Mouse (Mus musculus) adrenal gland, postnatal 14 days (tissue): ENCODE results near the gene 4931406P16Rik. TPM values are rescaled to one million over a fixed set of nuclear protein-coding genes. Genes with fewer than 3 reads are reported as not detected.
"Not testable (repeated sequence)": the region's sequence is repeated elsewhere in the genome, so short reads cannot be mapped to it uniquely, and the experiment has no call there.

Experiments
- DNase-seq: peaks from one replicate; pipeline ENCODE4 v3.0.0; 2021; ENCODE audit warnings: mixed read lengths
- total RNA-seq: library from RNA; stranded (reverse); gene quantifications from 2 replicates; pipeline ENCODE4 v1.2.3, GENCODE M21; 2021

Gene 4931406P16Rik
- total RNA-seq, 1 experiment from 2014 or later, result 103 TPM

DNA sequence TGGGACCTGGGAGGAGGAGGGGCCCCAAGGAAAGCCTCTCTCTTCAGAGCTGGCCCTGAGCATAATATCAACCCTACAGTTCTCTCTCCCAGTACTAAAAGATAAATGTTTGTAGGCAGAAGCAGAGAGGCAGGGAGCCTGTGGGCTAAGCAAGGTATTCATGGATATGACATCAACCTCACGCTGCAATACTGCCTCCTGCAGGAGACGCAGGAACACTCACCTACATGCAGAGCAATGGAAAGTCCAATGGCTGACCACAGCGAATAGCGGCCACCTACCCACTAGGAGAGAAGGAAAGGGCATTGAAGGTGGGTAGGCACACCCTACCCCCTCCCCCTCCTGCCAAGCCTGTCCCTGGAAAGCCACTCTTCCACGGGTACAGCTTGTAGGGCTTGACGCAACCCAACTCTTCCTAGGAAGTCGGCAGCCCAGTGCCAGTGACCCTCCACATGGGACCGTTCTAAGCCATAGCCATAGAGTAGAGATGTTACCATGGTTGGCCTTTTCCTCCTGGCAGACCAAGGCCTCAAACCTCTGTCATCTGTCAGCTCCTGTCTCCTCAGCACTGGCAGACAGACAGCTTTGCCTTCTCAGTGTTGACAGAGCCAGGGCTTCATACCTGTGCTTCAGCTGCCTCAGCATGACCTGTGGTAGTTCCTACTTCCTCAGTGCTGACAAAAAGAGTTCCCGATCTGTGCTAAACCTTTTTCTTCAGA lies 105.2 kb downstream of the 4931406P16Rik start:
- DNase-seq, result no peak

DNA sequence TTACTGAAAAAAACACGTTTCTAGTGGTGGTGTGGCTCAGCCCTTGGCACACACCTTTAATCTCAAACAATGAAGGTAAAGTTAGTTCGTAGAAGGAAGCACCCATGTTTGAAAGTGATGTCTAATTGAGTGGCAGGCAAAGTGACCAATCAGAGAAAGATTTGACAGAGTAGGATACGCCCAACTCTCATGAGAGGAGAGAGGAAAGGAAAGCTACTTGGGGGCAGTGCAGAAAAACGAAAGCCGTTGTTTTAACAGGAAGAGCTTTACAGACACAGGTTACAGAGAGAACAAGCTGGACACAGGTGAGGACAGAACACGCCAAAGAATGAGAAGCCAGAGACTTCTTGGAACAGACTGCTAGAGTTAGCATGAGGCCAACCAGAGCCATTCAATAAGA lies 107.0 kb downstream of the 4931406P16Rik start:
- DNase-seq, result no peak

DNA sequence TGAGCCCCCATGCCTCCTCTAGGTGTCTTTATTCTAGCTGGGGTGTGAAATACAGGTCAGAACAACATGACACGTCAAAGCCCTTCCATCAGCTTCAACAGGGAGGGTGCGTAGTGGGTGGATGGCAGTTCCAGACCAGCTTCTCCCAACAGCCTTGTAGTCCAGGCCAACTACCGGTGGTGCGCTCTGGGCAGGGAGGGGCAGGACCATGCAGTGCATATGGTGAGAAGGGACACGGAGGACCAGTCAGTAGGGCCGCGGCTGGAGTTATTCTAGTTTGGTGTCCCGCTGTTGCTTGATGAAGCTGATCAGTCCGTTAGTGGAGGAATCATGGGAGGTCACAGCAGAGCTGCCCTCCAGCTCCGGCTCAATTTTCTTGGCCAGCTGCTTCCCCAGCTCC lies 111.2 kb downstream of the 4931406P16Rik start:
- not testable (repeated sequence) for DNase-seq

DNA sequence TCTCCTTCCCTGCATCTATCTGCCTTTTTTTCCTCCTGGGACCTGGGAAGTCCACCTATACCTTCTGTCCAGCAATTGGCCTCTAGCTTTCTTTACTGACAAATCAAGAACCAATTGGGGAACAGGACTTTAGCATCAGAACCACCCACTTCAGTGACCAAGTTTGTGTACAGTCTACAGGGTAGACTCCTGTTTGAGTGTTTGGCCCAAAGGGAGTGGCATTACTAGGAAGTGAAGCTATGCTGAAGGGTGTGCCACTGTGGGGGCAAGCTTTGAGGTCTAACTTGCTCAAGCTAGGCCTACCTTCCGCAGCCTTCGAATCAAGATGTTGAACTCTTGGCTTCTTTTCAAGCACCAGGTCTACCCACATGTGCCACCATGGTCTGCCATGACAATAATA lies 112.5 kb downstream of the 4931406P16Rik start:
- no peak for DNase-seq

DNA sequence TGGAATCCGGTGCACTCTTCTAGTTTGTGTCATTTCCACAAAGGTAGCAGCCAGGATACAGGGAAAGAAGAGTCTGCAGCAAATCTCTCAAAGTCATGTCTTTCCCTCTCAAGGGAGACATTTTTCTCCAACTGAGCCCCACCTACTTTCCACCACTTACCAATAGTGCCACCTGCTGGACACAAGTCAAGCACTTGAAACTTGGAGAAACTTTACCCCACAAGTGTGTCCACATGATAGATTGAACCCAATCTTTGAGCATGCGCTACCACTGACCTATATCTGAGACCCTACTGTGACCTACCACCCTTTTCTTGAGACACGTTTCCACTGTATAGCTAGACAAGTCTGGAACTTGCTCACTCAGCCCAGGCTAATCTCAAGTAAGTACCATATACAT lies 115.0 kb downstream of the 4931406P16Rik start:
- peak; percentile 61 for DNase-seq

DNA sequence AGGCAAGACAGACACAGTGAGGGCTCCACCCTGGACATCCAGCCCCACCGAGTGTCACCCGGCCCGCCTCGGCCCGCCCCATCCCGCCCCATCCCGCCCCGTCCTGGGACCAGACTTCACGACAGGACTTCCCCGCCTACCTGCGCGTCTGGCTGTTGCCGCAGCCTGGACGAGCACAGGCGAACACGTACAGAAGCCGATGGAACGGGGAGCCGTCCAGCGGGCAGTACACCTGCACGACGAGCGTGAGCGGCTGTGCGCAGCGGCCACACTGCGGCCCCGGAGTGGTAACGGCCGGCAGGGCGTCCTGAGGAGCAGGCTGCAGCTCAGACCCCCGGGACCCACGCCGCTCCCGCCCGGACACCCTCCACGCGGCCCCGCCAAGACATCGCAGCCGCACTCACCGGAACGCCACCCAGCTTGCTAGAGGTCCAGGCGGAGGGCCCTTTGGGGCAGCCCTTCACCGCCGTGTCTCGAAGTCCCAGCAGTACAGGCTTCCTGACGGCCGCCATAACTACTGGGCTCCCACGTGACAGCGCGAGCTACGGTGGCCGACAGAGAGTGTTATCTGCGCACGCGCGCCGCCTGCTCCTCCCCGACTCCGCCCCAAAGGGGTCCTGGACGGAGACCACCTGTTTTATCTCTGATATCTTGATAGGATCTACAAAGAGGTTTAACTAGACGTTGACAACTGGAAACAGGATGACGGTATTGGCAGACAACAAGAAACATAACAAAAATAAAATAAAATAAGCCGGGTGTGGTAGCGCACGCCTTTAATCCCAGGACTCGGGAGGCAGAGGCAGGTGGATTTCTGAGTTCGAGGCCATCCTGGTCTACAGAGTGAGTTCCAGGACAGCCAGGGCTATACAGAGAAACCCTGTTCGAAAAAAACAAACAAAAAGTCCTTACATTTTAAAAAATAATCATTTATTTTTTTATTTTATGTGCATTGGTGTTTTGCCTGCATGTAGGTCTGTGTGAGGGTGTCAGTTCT lies 116.9 kb downstream of the 4931406P16Rik start, which contains the start of gene Pdcd2l:
Gene Pdcd2l, minus strand, starts transcription at position 530 of the 997 bp plus-strand sequence.
- peak; percentile 97 for DNase-seq

DNA sequence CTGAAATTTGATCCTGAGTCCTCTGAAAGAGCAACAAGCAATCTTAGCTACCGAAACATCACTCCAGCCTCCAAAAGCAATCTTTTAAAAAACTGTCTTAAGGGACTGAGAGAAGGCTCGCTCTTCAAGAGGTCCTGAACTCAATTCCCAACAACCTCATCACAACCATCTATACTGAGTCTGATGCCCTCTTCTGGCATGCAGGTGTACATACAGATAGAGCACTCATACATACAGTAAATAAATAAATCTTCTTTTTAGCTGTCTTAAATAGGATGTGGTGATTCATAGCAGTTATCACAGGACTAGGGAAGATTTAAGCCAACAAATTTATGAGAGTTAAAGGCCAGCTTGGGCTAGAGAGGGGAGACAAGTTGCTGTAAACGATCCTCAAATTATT lies 117.7 kb downstream of the 4931406P16Rik start:
- no peak for DNase-seq

DNA sequence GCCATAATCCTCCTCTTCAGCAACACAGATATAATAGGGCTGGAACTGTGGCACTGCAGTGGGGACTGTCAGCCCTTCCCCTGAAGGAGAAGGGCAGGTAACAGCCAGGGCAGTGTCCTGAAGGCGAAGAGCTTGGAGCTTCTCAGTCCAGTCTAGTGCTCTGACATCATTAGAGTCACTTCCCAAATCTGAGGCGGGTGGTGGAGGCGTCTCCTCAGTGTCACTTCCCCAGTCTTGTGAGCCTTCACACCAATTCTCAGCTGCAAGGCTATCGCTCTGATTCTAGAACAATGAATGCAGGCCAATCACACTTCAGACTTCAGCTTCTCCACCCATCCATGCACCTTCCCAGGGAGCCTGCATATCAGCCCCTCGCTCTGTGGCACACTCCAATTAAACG lies 120.5 kb downstream of the 4931406P16Rik start:
- no peak for DNase-seq

DNA sequence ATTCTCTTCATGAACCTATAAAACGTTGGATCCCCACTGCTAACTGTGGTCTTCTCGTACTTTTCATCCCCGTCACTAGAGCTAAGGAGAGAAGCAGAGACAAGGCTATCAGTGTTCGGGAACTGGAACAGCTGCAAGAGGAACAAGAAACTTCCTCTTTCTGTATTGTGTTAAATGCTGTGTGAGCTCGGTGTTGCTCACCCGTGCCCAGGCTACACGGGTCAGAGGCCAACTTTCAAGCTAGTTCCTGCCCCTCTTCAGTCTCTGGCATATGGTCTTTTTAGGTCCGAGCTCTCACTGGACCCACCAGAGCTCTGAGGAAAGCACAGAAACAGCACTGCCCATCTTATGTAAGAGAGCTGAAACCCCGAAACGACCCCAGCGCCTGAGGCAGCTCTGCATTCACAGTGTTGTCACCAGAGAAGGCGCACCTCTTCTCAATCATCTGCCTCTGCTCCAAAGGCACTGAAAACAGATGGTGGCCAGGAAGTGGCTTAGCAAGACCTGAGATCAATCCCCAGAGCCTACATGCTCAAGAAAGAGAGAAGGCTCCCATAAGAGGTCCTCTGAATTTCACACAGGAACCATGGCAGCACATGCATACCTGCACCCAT lies 123.9 kb downstream of the 4931406P16Rik start:
- no peak for DNase-seq

Other genes starting within 250 kb of the 4931406P16Rik start
- gene Scgb1b30, start 218.1 kb downstream of the 4931406P16Rik start, total RNA-seq, result not detected in 2 replicates
- gene Wtip, start 180.3 kb downstream of the 4931406P16Rik start, total RNA-seq, result 27.3 and 29.2 TPM in 2 replicates
- gene Uba2, start 144.0 kb downstream of the 4931406P16Rik start, total RNA-seq, result 80.4 and 83.4 TPM in 2 replicates
- gene Pdcd2l, start 116.9 kb downstream of the 4931406P16Rik start, total RNA-seq, result 19.0 and 22.2 TPM in 2 replicates
- gene Gpi1, start 83.2 kb downstream of the 4931406P16Rik start, total RNA-seq, result 347 and 396 TPM in 2 replicates
- not detected in 2 replicates for gene Gm6096, start 62.5 kb downstream of the 4931406P16Rik start, total RNA-seq
- 107 and 118 TPM in 2 replicates for gene Lsm14a, start 79.8 kb upstream of the 4931406P16Rik start, total RNA-seq